Mouse (Mus musculus): ENCODE data around the gene Cdk7. TPM values are rescaled to one million over a fixed set of nuclear protein-coding genes. Genes with fewer than 3 reads are reported as not detected.

The Cdk7 gene
- polyA plus RNA-seq, 1 experiment from 2014 or later, result 35.8 TPM

GRCm38 (mm10) chr13:100669291-100670022 is 61.3 kb downstream of the Cdk7 start, which contains the start of gene Ccdc125:
Gene Ccdc125, plus strand, starts transcription at chr13:100669717.
- peaks cover 3% of the 10 kb centered on the region; the same call in 1 of the 2 replicates for H3K9me3 ChIP-seq (ENCODE audit: control insufficient read depth, low read length)
- H3K4me1 ChIP-seq (ENCODE audit: control insufficient read depth, insufficient read depth, low read depth, low read length), result peaks cover 7% of the 10 kb centered on the region
- no peak within 1 kb of the TSS for H3K27ac ChIP-seq (ENCODE audit: low read depth, low read length)
- peak within 1 kb of the TSS; percentile 76 for H3K9ac ChIP-seq (ENCODE audit: low read depth, low read length)
- peak within 1 kb of the TSS; percentile 98 for H3K4me2 ChIP-seq (ENCODE audit: low read length)
- H3K27me3 ChIP-seq (replicated peaks; ENCODE audit: control insufficient read depth, insufficient read depth, low read length), result no peaks in the 10 kb centered on the region; the same call in 1 of the 2 replicates
- ATAC-seq, result peak; percentile 60; the same call in 1 of the 2 replicates
- peak within 1 kb of the TSS; percentile 56 for H3K4me3 ChIP-seq (ENCODE audit: low read length)
- under 1% methylated on average over 44 of the region's 44 CpGs for WGBS
- peaks cover 3% of the 10 kb centered on the region; the same call in 1 of the 2 replicates for H3K36me3 ChIP-seq (ENCODE audit: control insufficient read depth, insufficient read depth, low read length)

- Histone ChIP-seq H3K4me3 (ENCODE audit: low read length) (no peak overlapping the region), H3K9me3 (ENCODE audit: control insufficient read depth, low read length) (no peaks in the 10 kb centered on the region), H3K4me2 (ENCODE audit: low read length) (no peak overlapping the region), H3K4me1 (ENCODE audit: control insufficient read depth, insufficient read depth, low read depth, low read length) (no peaks in the 10 kb centered on the region), H3K36me3 (ENCODE audit: control insufficient read depth, insufficient read depth, low read length) (no peaks in the 10 kb centered on the region; the same call in 1 of the 2 replicates), H3K9ac (ENCODE audit: low read depth, low read length) (no peak overlapping the region), H3K27ac (ENCODE audit: low read depth, low read length) (no peak overlapping the region), H3K27me3 (replicated peaks; ENCODE audit: control insufficient read depth, insufficient read depth, low read length) (no peaks in the 10 kb centered on the region)
- WGBS, result 51% methylated on average over 4 of the region's 4 CpGs
- peak; percentile 60; the same call in 1 of the 2 replicates for ATAC-seq
These were observed 70.8 kb downstream of the Cdk7 start for GRCm38 (mm10) chr13:100659864-100660456.

GRCm38 (mm10) chr13:100658091-100658490 is 72.6 kb downstream of the Cdk7 start:
- H3K27ac ChIP-seq (ENCODE audit: low read depth, low read length), result no peak overlapping the region
- H3K9ac ChIP-seq (ENCODE audit: low read depth, low read length), result no peak overlapping the region
- no peaks in the 10 kb centered on the region for H3K4me1 ChIP-seq (ENCODE audit: control insufficient read depth, insufficient read depth, low read depth, low read length)
- H3K4me2 ChIP-seq (ENCODE audit: low read length), result no peak overlapping the region
- no peaks in the 10 kb centered on the region for H3K27me3 ChIP-seq (replicated peaks; ENCODE audit: control insufficient read depth, insufficient read depth, low read length)
- 94% methylated on average over 5 of the region's 5 CpGs for WGBS
- ATAC-seq, result no peak
- H3K4me3 ChIP-seq (ENCODE audit: low read length), result no peak overlapping the region
- H3K9me3 ChIP-seq (ENCODE audit: control insufficient read depth, low read length), result no peaks in the 10 kb centered on the region
- no peaks in the 10 kb centered on the region; the same call in 1 of the 2 replicates for H3K36me3 ChIP-seq (ENCODE audit: control insufficient read depth, insufficient read depth, low read length)

Other genes starting within 250 kb of the Cdk7 start
- gene Gtf2h2, start 238.4 kb downstream of the Cdk7 start, polyA plus RNA-seq (2015; fragmentation: Nextera tagmentation; extraction: Ambion mirVana), result 68.3 and 69.2 TPM in 2 replicates
- gene Ocln, start 178.2 kb downstream of the Cdk7 start, polyA plus RNA-seq (2015; fragmentation: Nextera tagmentation; extraction: Ambion mirVana), result 13.8 and 15.1 TPM in 2 replicates
- 3.2 TPM in 2 replicates for gene Marveld2, start 114.0 kb downstream of the Cdk7 start, polyA plus RNA-seq (2015; fragmentation: Nextera tagmentation; extraction: Ambion mirVana)
- gene Ak6, start 80.0 kb downstream of the Cdk7 start, polyA plus RNA-seq (2015; fragmentation: Nextera tagmentation; extraction: Ambion mirVana), result 292 and 316 TPM in 2 replicates
- gene Rad17, start 79.9 kb downstream of the Cdk7 start, polyA plus RNA-seq (2015; fragmentation: Nextera tagmentation; extraction: Ambion mirVana), result 15.3 and 16.6 TPM in 2 replicates
- gene Taf9, start 79.4 kb downstream of the Cdk7 start, polyA plus RNA-seq (2015; fragmentation: Nextera tagmentation; extraction: Ambion mirVana), result 24.9 and 27.8 TPM in 2 replicates
- gene Ccdc125, start 61.2 kb downstream of the Cdk7 start, polyA plus RNA-seq (2015; fragmentation: Nextera tagmentation; extraction: Ambion mirVana), result 1.2 and 1.4 TPM in 2 replicates
- gene Mrps36, start 13.7 kb upstream of the Cdk7 start, polyA plus RNA-seq (2015; fragmentation: Nextera tagmentation; extraction: Ambion mirVana), result 143 and 161 TPM in 2 replicates
- 6.5 and 7.6 TPM in 2 replicates for gene Cenph, start 45.0 kb upstream of the Cdk7 start, polyA plus RNA-seq (2015; fragmentation: Nextera tagmentation; extraction: Ambion mirVana)
- 42.4 and 52.9 TPM in 2 replicates for gene Ccnb1, start 55.6 kb upstream of the Cdk7 start, polyA plus RNA-seq (2015; fragmentation: Nextera tagmentation; extraction: Ambion mirVana)
- 30.8 and 31.4 TPM in 2 replicates for gene Slc30a5, start 102.5 kb upstream of the Cdk7 start, polyA plus RNA-seq (2015; fragmentation: Nextera tagmentation; extraction: Ambion mirVana)

All from hindbrain, embryonic 16.5 days (tissue).